Mouse (Mus musculus) small intestine, adult 2 months (tissue): ENCODE results near the gene Dsn1.

Experiments
- CTCF ChIP-seq: fragments of 200-500 bp; IDR thresholded peaks from 2 replicates; pipeline ENCODE4 v1.5.1; 2012; ENCODE audit warnings: low read depth, mild to moderate bottlenecking, control low read depth, inconsistent platforms, low read length, moderate library complexity, mixed read lengths; ENCODE audit not compliant: insufficient replicate concordance, insufficient read length; ENCODE audit errors: extremely low read depth
- POLR2A ChIP-seq: fragments of 200-500 bp; IDR thresholded peaks from 2 replicates; pipeline ENCODE4 v1.6.1; 2012; ENCODE audit warnings: low read depth, mild to moderate bottlenecking, control low read depth, inconsistent platforms, low read length, moderate library complexity

DNA sequence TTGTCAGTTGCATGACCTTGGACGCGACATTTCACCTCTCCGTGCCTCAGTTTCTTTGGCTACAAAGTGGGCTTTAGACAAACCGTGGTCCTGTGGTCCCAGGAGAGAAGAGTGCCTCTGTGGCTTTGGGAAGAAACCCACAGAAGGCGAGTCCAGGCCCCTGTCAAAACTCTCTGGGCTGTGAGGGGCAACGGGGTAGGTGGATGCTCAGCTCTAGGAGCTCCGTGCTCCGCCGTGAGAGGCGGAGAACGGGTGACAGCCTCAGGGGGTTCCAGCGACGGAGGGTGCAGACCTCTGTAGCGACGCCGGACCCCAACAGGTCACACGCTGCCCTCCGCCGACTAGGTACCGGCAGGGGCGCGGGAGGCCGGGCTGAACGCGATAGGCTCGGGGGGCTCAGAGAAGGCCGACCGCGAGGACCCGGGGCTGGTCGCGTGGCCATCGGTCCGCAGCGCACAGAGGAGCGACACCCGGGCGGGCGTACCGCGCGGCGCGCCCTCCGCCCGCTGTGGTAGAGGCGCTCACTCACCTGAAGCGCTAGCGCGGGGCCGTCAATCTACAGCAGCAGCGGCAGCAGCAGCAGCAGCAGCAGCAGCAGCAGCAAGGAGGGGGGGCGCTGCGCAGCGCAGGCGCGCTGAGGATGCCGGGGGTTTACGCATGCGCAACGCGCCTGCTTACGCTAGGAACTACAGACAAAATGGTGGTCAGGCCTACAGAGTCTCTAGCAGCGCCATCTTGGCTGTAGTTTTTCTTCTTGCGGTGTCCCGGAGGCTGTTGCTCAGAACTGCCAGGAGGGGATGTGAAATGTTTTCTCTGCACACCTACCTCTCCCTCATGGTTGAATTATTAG lies 15.3 kb downstream of the Dsn1 start, which contains the start of gene Ndrg3:
- TF ChIP-seq POLR2A (peak; percentile 14; the same call in 1 of the 2 replicates), CTCF (peak; percentile 42; the same call in 1 of the 2 replicates)
